Mouse (Mus musculus): ENCODE results near the gene Smim11.

GRCm38 (mm10) chr16:92301989-92302388, 903 bp downstream of the Smim11 start:
- no peak for TF ChIP-seq POLR2A (IDR thresholded peaks at IDR 0.05; ENCODE audit: low read depth, low read length)
- no peak for TF ChIP-seq CTCF (IDR thresholded peaks at IDR 0.05; ENCODE audit: borderline replicate concordance, insufficient read depth, low read length)
